Mouse (Mus musculus): ENCODE data around the gene BC034090. TPM values are rescaled to one million over a fixed set of nuclear protein-coding genes. Genes with fewer than 3 reads are reported as not detected.
"Not testable (repeated sequence)": the region's sequence is repeated elsewhere in the genome, so short reads cannot be mapped to it uniquely, and the experiment has no call there.

Gene BC034090
- polyA plus RNA-seq, 1 experiment from 2014 or later = 7.2 TPM

- whole genome bisulfite sequencing = 88% methylated on average over 1 of the region's 1 CpGs
- Histone ChIP-seq H3K4me1 (no peaks in the 10 kb centered on the region; the same call in 1 of the 2 replicates), H3K27me3 (no peaks in the 10 kb centered on the region), H3K4me2 (no peak overlapping the region), H3K9me3 (replicated peaks) (no peaks in the 10 kb centered on the region), H3K9ac (no peak overlapping the region), H3K27ac (no peak overlapping the region), H3K36me3 (peaks cover 43% of the 10 kb centered on the region), H3K4me3 (replicated peaks) (no peak overlapping the region)
- no peak for ATAC-seq (replicated peaks; ENCODE audit: low FRiP score)
Observed at GRCm38 (mm10) chr1:155174424-155174823, 69.8 kb downstream of the BC034090 start.

GRCm38 (mm10) chr1:155173644-155174016 is 70.6 kb downstream of the BC034090 start:
- not testable (repeated sequence) for H3K9ac ChIP-seq; H3K4me2 ChIP-seq; ATAC-seq (replicated peaks; ENCODE audit: low FRiP score); H3K27ac ChIP-seq; H3K9me3 ChIP-seq (replicated peaks); H3K4me3 ChIP-seq (replicated peaks); H3K4me1 ChIP-seq; H3K27me3 ChIP-seq
- peaks cover 36% of the 10 kb centered on the region for H3K36me3 ChIP-seq
- 73% methylated on average over 1 of the region's 1 CpGs for WGBS

GRCm38 (mm10) chr1:155172895-155173643 is 71.2 kb downstream of the BC034090 start:
- H3K27ac ChIP-seq = no peak overlapping the region
- H3K4me3 ChIP-seq (replicated peaks) = no peak overlapping the region
- H3K9ac ChIP-seq = no peak overlapping the region
- H3K36me3 ChIP-seq = peaks cover 33% of the 10 kb centered on the region
- H3K4me2 ChIP-seq = no peak overlapping the region
- no peaks in the 10 kb centered on the region for H3K27me3 ChIP-seq
- H3K4me1 ChIP-seq = no peaks in the 10 kb centered on the region; the same call in 1 of the 2 replicates
- no peaks in the 10 kb centered on the region for H3K9me3 ChIP-seq (replicated peaks)
- ATAC-seq (replicated peaks; ENCODE audit: low FRiP score) = no peak
- 87% methylated on average over 3 of the region's 3 CpGs for WGBS

- Histone ChIP-seq H3K27ac (no peak overlapping the region), H3K4me3 (replicated peaks) (no peak overlapping the region), H3K4me2 (no peak overlapping the region), H3K36me3 (0 out of 2 replicates have a peak, but pooled peaks cover 9% of the 10 kb centered on the region), H3K9ac (no peak overlapping the region), H3K4me1 (no peaks in the 10 kb centered on the region; the same call in 1 of the 2 replicates), H3K27me3 (no peaks in the 10 kb centered on the region), H3K9me3 (replicated peaks) (no peaks in the 10 kb centered on the region)
- ATAC-seq (replicated peaks; ENCODE audit: low FRiP score) = no peak
Observed at GRCm38 (mm10) chr1:155169935-155170334, 74.3 kb downstream of the BC034090 start.

- Histone ChIP-seq H3K4me2 (no peak overlapping the region), H3K36me3 (0 out of 2 replicates have a peak, but pooled peaks cover 3% of the 10 kb centered on the region), H3K4me1 (peaks cover 3% of the 10 kb centered on the region; the same call in 1 of the 2 replicates), H3K9me3 (replicated peaks) (no peaks in the 10 kb centered on the region), H3K9ac (no peak overlapping the region), H3K27me3 (no peaks in the 10 kb centered on the region), H3K27ac (no peak overlapping the region), H3K4me3 (replicated peaks) (no peak overlapping the region)
- 79% methylated on average over 3 of the region's 3 CpGs for WGBS
- ATAC-seq (replicated peaks; ENCODE audit: low FRiP score) = no peak
Observed at GRCm38 (mm10) chr1:155167453-155167852, 76.8 kb downstream of the BC034090 start.

Other genes starting within 250 kb of the BC034090 start
- 7.5 and 7.6 TPM in 2 replicates for gene Ier5, start 144.8 kb downstream of the BC034090 start, polyA plus RNA-seq (2015; fragmentation: Nextera tagmentation; extraction: Ambion mirVana)
- 5.7 and 6.3 TPM in 2 replicates for gene Mr1, start 97.6 kb downstream of the BC034090 start, polyA plus RNA-seq (2015; fragmentation: Nextera tagmentation; extraction: Ambion mirVana)
- gene Stx6, start 85.7 kb downstream of the BC034090 start, polyA plus RNA-seq (2015; fragmentation: Nextera tagmentation; extraction: Ambion mirVana) = 65.5 and 82.4 TPM in 2 replicates
- 10.5 and 13.3 TPM in 2 replicates for gene Xpr1, start 173.0 kb upstream of the BC034090 start, polyA plus RNA-seq (2015; fragmentation: Nextera tagmentation; extraction: Ambion mirVana)